Mouse (Mus musculus) heart, adult 2 months (tissue): ENCODE measurements at regions not wholly inside any gene's neighbourhood (a gene's known extent, or its start where the extent isn't known, plus 50 kb on each side); places are given as distances from the start of the nearest gene placed in this dataset.

Source experiments
- DNase-seq, 2 experiments: peaks; one replicate each; pipeline ENCODE4 v3.0.0; 2021
- H3K27ac ChIP-seq: fragments of 200-600 bp; 2 replicates; pipeline ENCODE4 v1.8.1; 2022
- H3K27me3 ChIP-seq: fragments of 200-500 bp; 2 replicates; pipeline ENCODE4 v1.6.1; 2012; ENCODE audit warnings: mild to moderate bottlenecking, low read length, inconsistent platforms, mixed read lengths; ENCODE audit not compliant: control insufficient read depth, insufficient read depth
- H3K36me3 ChIP-seq: fragments of 200-500 bp; 2 replicates; pipeline ENCODE4 v1.6.1; 2012; ENCODE audit warnings: low read length, inconsistent platforms; ENCODE audit not compliant: control insufficient read depth, insufficient read depth
- H3K4me1 ChIP-seq: fragments of 200-500 bp; 2 replicates; pipeline ENCODE4 v1.6.1; 2011; ENCODE audit warnings: low read length; ENCODE audit not compliant: control insufficient read depth, insufficient read depth
- H3K4me3 ChIP-seq: fragments of 200-600 bp; 2 replicates; pipeline ENCODE4 v1.8.1; 2022
- H3K79me2 ChIP-seq: fragments of 200-500 bp; replicated peaks from 2 replicates; pipeline ENCODE4 v1.6.1; 2012; ENCODE audit warnings: mild to moderate bottlenecking, inconsistent platforms, low read length, moderate library complexity, mixed read lengths; ENCODE audit not compliant: control insufficient read depth, insufficient read depth
- H3K9ac ChIP-seq: fragments of 200-500 bp; 2 replicates; pipeline ENCODE4 v1.6.1; 2012; ENCODE audit warnings: low read depth, mild to moderate bottlenecking, control low read depth, inconsistent platforms, low read length, mixed read lengths
- CTCF ChIP-seq: fragments of 200-600 bp; IDR thresholded peaks from 2 replicates; pipeline ENCODE4 v1.8.1; 2022; ENCODE audit warnings: antibody characterized with exemption, mild to moderate bottlenecking, moderate library complexity
- EP300 ChIP-seq: fragments of 200-500 bp; IDR thresholded peaks from 2 replicates; pipeline ENCODE4 v1.6.1; 2011; ENCODE audit warnings: low read depth, low read length, control low read depth; ENCODE audit not compliant: insufficient read depth
- POLR2A ChIP-seq: fragments of 200-500 bp; IDR thresholded peaks from 2 replicates; pipeline ENCODE4 v1.6.1; 2011; ENCODE audit warnings: mild to moderate bottlenecking, low read depth, low read length, control low read depth; ENCODE audit not compliant: insufficient read depth
- WGBS: fragments of 180-500 bp; shearing (Covaris S2); methylation state at CpG from one replicate; pipeline ENCODE4 v1.1.7; 2018; 5-methylcytosine and 5-hydroxymethylcytosine counted together
- intact Hi-C: fragments of 180-260 bp; cut with DNase I; formaldehyde crosslinking; loops from one replicate; pipeline ENCODE4 v1.15.1; 2025

DNA sequence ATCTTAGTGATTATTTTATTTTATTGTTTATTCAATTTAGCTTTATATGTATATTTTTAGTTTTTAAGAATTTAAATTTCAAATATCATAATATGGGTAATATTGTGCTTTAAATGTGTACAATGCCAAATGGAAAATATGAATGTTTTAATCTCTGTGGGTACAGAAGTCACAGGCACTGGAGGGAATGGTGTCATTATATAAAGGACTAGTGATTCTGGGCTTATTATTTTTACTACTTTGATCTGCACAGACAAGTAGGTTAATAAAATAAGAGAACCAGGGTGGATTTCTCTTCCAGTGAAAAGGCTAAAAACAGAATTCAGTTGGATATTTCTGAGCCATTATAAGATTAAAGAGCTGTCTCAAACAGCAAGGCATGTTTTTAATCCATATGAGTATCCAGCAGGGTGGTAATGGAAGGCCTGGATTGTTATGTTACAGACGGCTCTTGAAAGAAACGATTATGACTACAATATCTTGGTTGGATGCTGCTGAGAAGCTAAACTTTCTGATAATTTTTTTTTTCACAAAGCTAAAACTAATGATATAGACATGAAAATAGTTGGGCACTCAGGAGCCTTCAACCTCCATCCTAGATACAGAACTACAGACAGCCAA lies 563.9 kb downstream of the Slitrk6 start:
- intact Hi-C loops, result no loop called here
- no peak overlapping the region for H3K9ac ChIP-seq

DNA sequence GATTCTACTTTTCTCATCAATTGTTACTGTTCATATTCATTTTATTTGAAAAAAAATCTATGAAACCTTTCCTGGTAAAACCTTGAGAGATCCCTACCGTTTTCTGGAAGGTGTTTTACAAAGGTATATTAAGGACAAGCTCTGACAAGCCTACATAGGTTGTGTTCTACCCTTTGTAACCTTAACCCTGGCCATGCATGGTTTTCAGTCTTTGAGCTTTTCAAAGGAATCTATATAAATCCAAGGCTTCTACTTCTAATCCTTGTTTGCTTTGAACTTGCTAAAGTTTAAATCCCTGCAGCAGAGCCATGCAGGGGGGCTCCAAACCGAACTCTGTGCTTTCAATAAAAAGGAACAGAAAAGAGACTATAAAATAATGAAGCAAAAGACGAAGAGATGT lies 564.5 kb downstream of the Slitrk6 start:
- no peak for DNase-seq
- WGBS, result 37% methylated on average over 3 of the region's 3 CpGs
- Histone ChIP-seq H3K4me3 (no peak overlapping the region), H3K27ac (no peak overlapping the region), H3K4me1 (no peaks in the 10 kb centered on the region), H3K9ac (no peak overlapping the region), H3K36me3 (no peaks in the 10 kb centered on the region), H3K27me3 (no peaks in the 10 kb centered on the region), H3K79me2 (no peaks in the 10 kb centered on the region)
- intact Hi-C loops, result no loop called here
- TF ChIP-seq POLR2A (no peak), CTCF (no peak), EP300 (no peak)

More for the DNA sequence above, 563.9 kb downstream of the Slitrk6 start:
- Histone ChIP-seq H3K4me3 (no peak overlapping the region), H3K79me2 (no peaks in the 10 kb centered on the region), H3K27ac (no peak overlapping the region), H3K4me1 (no peaks in the 10 kb centered on the region), H3K27me3 (no peaks in the 10 kb centered on the region), H3K36me3 (no peaks in the 10 kb centered on the region)
- TF ChIP-seq CTCF (no peak), POLR2A (no peak)
- no peak for DNase-seq
- WGBS, result 83% methylated on average over 2 of the region's 2 CpGs

DNA sequence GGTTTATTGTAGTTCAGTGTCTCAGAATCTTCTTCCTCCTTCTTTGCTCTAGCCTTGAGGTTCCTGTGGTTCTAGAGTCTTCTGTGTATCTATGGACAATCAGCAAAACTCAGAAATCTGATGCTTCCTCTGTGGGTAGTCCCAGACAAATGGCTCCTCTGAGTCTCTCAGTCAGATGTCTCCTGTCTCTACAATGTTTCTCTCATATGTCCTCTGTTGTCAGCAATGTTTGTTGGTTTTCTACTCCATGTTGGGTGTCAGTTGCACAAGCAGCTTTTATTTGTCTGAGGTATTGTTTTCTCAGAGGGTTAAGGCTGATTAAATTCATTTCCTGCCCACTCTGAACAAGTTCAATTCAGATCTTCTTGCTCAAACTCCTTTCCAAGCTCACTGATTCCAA lies 575.8 kb downstream of the Slitrk6 start:
- no peaks in the 10 kb centered on the region for H3K36me3 ChIP-seq
- H3K27me3 ChIP-seq, result no peaks in the 10 kb centered on the region
- no peak overlapping the region for H3K9ac ChIP-seq
- DNase-seq, result no peak
- intact Hi-C loops, result no loop called here
- H3K4me1 ChIP-seq, result no peaks in the 10 kb centered on the region
- H3K79me2 ChIP-seq, result no peaks in the 10 kb centered on the region
- no peak overlapping the region for H3K4me3 ChIP-seq
- H3K27ac ChIP-seq, result no peak overlapping the region
- TF ChIP-seq EP300, result no peak
- no peak for TF ChIP-seq CTCF
- no peak for TF ChIP-seq POLR2A

DNA sequence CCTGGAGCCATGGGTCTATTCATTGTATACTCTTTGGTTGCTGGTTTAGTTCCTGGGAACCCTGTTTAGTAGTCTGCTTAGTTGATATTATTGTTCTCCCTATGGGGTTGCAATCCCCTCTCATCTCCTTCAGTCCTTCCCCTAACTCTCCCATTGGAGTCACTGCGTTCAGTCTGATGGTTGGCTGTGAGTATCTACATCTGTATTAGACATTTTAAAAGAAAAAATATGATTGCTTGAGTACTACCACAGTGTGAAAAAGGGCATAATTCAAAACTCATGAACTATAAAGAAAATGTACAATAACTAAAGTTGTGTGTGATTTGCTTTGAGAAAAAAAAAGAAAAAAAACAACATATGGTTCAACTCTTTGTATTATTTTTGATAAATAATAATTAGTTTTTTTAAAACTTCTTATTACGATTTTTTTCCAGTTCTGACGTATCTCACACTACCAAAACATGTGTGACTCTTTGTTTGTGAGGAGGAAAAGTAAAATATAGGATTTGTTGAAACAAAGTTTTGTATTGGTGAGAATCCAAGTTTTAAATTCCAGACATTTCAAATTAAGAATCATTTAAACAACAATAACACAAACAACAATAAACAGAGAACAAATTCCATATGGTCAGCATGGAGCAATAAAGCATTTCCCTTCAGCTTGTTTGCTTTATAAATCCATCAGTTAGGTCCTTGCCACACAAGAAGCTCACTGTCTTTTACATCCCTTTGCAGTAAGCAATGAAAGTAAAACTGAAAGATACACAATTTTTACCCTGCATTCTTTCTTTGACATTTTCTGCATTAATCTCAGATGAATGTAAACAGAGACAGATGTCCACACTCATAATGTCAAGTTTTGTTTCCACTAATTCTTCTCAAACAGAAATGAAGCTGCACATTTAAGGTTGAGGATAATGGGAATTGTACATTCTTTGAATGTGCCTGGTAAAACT lies 583.5 kb downstream of the Slitrk6 start:
- Histone ChIP-seq H3K27ac (no peak overlapping the region), H3K4me1 (no peaks in the 10 kb centered on the region), H3K79me2 (no peaks in the 10 kb centered on the region), H3K4me3 (no peak overlapping the region), H3K36me3 (no peaks in the 10 kb centered on the region), H3K27me3 (no peaks in the 10 kb centered on the region), H3K9ac (no peak overlapping the region)
- 49% methylated on average over 3 of the region's 3 CpGs for WGBS
- intact Hi-C loops, result no loop called here
- DNase-seq, result no peak
- TF ChIP-seq POLR2A (no peak), EP300 (no peak), CTCF (no peak)

DNA sequence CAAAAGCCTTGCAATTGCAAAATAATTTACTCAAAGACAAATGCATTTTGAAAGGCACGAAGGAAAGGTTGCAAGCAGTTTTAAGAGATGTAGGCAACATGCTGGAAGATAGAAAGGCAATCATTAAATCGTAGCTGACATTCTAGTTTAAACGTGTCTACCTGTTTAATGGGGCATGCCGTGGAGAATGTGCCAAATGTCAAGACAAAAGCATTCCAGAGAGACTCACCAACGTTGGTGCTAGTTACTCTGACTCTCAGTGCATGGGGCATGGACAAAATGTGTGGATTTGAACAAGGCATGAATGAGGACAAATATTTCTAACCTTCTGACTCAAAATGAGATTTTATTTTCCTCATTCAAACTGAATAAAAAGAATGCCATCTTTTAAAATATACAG lies 586.3 kb downstream of the Slitrk6 start:
- Histone ChIP-seq H3K27me3 (no peaks in the 10 kb centered on the region), H3K27ac (no peak overlapping the region), H3K36me3 (no peaks in the 10 kb centered on the region), H3K9ac (no peak overlapping the region), H3K4me3 (no peak overlapping the region), H3K4me1 (no peaks in the 10 kb centered on the region), H3K79me2 (no peaks in the 10 kb centered on the region)
- DNase-seq, result no peak
- TF ChIP-seq POLR2A, result no peak
- no peak for TF ChIP-seq CTCF
- TF ChIP-seq EP300, result no peak
- intact Hi-C loops, result no loop called here
- WGBS, result 55% methylated on average over 5 of the region's 5 CpGs

DNA sequence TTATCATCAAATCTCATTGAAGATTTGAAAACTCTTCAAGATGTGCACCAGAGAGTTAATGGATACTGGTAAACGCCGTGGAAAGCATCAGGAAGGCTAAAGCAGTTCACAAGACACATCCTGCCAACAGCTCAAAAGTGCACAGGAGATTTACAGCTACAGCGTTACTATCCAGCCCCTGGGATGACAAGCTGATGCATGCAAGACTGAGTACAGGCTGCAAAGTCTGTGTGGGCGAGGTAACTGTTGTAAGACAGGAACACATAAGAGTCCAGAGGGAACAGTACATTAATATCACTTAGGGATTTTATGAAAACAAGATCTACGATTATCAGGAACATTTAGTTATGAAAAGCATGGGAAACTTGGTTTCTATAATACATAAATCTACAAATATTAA lies 626.7 kb downstream of the Slitrk6 start:
- TF ChIP-seq POLR2A, result no peak
- TF ChIP-seq EP300, result no peak
- no peak for TF ChIP-seq CTCF
- WGBS, result 51% methylated on average over 5 of the region's 5 CpGs
- intact Hi-C loops, result no loop called here

More for the DNA sequence above, 626.7 kb downstream of the Slitrk6 start:
- no peaks in the 10 kb centered on the region for H3K27me3 ChIP-seq
- H3K79me2 ChIP-seq, result no peaks in the 10 kb centered on the region
- H3K4me3 ChIP-seq, result no peak overlapping the region
- no peak overlapping the region for H3K9ac ChIP-seq
- no peaks in the 10 kb centered on the region for H3K4me1 ChIP-seq
- no peak overlapping the region for H3K27ac ChIP-seq
- DNase-seq, result no peak
- H3K36me3 ChIP-seq, result no peaks in the 10 kb centered on the region
